Mouse (Mus musculus): Measurements from ENCODE around the gene Slc25a23.

DNA sequence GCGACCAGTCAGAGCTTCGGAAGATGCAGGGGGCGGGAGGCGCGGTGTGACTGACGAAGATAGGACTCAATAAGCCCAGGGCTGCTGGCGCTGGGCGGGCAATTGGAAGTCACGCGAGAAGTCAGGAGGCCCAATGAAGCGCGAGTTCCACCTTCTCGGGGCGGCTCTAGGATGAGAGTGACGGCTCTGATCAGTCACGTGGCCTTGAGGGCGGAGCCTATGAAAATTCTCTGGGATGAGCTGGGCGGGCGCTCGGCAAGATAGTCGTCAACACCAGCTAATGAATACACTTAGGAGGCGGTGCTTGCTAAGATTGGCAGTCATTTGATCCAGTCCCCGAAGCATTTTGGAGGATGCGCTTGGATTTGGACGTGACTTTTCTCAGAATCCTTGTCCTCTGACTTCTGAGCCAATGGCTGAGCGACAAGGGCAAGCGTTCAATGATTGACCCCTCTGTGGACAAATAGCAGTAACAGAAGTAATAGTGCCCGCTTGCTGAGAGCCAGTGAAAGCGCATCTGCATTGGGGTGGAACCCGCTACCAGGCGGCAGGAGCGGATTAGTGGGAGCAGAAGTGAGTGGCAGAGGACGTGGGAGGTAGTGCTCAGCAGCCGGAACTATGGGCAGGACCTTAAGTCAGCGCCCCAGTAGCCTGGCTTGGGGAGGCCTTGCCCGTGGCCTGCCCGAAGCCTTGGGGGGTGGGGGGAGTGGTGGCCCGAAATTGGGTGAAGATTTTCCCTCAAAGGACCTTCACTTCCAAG lies 27.8 kb downstream of the Slc25a23 start:
- peak; percentile 91 for TF ChIP-seq POLR2A (IDR thresholded peaks at IDR 0.05; ENCODE audit: insufficient read length, low read depth)
- no peak for TF ChIP-seq CEBPB (IDR thresholded peaks at IDR 0.05; ENCODE audit: insufficient read depth, poor library complexity, severe bottlenecking)
- TF ChIP-seq TCF12 (IDR thresholded peaks at IDR 0.05; ENCODE audit: insufficient read depth, poor library complexity, severe bottlenecking), result no peak
- TF ChIP-seq MAX (IDR thresholded peaks at IDR 0.05; ENCODE audit: low read depth), result no peak
- TF ChIP-seq E2F4 (IDR thresholded peaks at IDR 0.05; ENCODE audit: insufficient read depth), result no peak
- peak; percentile 98 for TF ChIP-seq USF1 (IDR thresholded peaks at IDR 0.05; ENCODE audit: low read depth)
- no peak for TF ChIP-seq TCF3 (IDR thresholded peaks at IDR 0.05; ENCODE audit: insufficient read length, low read depth)
- no peak for TF ChIP-seq MYOG (IDR thresholded peaks at IDR 0.05; ENCODE audit: control insufficient read depth in 1 of 3, insufficient read depth in 1 of 3, insufficient read length in 2 of 3, low read depth in 2 of 3)
- TF ChIP-seq POLR2AphosphoS2 (IDR thresholded peaks at IDR 0.05; ENCODE audit: insufficient read length, low read depth), result peak; percentile 95
- TF ChIP-seq MYOD1 (IDR thresholded peaks at IDR 0.05; ENCODE audit: control insufficient read depth in 1 of 3, insufficient read length in 2 of 3, low read depth in 2 of 3), result peak in 1 of 3 experiments; percentile 13
- TF ChIP-seq REST (IDR thresholded peaks at IDR 0.05; ENCODE audit: insufficient read depth, insufficient read length), result no peak
- peak; percentile 3 for TF ChIP-seq SRF (IDR thresholded peaks at IDR 0.05; ENCODE audit: control insufficient read depth, insufficient read length, low read depth)
